Mouse (Mus musculus) embryo, embryonic 10.5 days (tissue): Measurements from ENCODE around the gene Clpb.
"Not testable (repeated sequence)": the region's sequence is repeated elsewhere in the genome, so short reads cannot be mapped to it uniquely, and the experiment has no call there.

ENCODE experiments used
- DNase-seq: peaks from one replicate; pipeline ENCODE4 v3.0.0-alpha.2; 2015; ENCODE audit warnings: low spot score

Gene Clpb

DNA sequence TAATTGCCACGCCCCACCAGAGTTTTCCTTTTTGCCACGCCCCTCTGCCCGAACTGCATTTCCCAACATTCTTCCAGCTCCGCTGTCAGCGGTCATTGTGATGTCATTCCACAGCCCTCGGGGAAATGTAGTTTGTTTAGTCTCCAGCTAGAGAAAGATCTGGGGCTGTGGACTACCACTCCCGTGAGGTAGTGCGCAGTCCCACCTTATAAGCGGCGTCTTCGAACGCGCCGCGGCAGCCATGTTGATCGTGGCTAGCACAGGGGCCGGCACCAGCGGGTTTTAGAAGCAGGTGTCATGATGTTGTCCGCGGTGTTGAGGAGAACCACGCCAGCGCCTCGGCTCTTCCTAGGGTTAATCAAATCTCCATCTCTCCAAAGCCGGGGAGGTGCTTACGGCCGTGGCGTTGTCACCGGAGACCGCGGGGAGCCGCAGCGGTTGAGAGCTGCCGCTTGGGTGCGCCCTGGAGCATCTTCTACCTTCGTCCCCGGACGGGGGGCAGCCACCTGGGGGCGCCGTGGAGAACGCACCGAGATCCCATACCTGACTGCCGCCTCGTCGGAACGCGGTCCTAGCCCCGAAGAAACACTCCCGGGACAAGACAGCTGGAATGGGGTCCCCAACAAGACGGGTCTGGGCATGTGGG lies at the start of gene Clpb:
Gene Clpb (plus strand): TSS at position 120 of the 646 bp plus-strand sequence.
- peak; percentile 98 for DNase-seq

DNA sequence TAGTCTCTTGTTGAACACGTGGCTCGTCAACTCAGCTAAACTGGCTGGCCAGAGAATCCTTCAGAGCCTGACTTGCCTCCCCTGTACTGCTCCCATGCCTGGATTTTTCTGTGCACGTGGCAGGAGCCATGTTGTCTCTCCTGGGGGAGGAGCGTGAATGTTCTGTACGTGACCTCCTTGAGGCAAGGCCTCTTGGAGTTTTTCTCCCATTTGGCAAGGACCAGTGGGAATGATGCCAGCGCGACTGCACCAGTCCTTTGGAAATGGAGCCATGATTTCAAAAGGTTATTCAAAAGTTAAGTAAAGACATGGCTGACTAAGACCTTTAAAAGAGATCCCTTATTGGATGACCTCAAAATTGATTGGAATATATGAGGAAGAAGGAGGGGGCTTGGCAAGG lies 48.0 kb upstream of the Clpb start:
- no peak for DNase-seq

DNA sequence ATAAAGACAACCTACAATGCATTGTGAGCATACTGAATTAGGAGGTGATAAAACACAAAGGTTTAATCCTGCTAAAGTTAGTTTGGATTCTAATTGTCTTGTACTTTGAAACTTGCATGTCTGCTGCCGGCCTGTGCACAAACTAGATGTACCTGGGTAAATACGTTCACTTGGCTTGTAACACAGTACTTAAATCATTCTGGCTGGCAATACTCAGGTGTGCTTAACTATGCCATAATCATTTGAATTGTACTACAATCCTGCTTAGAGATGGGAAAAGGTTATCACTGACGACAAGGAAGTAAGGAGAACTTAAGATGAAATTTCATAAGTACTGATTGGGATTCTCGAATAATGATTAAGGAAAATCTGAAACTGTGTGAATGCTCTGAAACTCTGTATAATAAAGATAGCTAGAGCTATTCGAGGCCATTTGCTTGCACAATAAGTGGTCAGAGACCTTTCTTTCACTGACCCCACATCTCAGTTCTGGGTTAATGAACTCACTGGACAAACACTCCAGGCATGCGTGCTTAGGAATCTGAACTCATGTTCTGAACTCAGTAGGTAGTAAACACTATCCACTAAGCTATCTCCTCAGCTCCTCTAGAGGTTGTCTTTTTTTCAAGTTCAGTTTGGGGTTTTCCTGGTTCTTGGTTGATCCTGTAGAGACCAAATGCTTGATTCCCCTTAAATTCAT lies 47.1 kb upstream of the Clpb start:
- no peak for DNase-seq

DNA sequence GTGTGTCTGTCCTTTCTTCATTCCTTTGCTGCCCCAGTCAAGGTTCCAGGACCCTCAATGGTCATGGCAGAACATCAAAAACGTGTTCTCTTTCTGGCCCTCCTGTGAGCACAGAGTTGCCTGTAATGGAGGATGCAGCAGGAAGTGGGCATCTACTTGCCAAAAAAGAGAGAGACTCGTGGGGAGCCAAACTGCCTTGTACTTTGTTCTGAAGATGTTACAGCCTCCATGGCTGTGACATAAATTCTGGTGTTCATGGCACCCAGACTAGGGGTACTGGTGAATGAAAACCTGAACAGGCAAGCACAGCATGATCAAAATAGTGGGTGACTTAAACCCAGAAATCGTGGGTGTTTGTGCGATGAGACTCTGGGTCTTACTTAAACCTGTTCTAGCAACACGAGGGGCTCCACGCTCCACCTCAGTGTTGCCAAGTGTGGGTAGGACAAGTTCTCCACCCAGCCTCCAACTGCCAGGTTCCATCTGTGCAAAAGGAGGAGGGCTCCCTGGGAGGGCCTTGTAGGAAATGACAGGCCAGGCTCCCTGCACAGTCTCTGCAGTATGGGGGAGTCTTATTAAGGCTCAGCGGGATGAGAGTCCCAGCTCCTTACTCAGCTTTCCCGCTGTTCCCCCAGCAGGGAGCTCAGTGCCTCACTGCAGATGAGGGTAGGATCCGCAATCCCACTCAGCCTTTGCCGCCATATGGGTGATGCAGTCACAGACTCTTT lies 45.8 kb upstream of the Clpb start:
- DNase-seq = no peak

DNA sequence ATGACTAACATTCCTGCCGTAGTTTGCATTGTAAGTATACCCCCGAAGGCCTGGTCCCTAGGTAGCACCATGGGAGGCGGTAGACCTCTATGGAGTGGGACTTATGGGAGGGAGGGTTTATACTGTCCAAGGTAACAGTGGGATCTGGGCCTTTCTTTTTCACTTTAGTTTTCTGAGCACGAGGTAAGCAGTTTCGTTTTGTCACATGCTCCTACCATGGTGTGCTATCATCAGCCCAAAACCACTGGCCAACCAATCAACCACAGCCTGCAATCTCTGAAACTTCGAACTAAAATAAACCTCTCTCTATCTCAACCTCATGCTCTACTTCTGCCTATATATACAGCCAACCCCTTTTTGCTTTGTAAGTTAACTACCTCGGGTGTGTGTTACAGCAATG lies 45.2 kb upstream of the Clpb start:
- no peak for DNase-seq

DNA sequence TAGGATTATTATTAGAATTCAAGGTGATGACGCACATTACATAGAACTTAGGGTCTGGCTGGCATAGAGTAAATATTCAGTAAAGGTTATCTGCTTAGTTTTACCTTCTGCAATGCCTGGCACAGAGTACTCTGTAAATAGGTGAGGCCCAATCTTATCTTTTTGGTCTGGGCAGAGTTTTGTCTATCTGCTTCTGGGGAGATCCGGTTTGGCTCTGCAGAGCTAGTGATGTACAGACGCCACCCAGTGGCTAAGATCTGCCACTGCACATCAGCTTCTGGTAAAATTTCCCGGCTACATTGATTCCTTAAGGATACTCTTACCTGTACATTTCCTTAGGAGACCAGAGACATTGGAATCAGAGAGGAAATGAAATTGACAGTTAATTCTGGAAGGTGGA lies 43.1 kb upstream of the Clpb start:
- DNase-seq = peak; percentile 79

DNA sequence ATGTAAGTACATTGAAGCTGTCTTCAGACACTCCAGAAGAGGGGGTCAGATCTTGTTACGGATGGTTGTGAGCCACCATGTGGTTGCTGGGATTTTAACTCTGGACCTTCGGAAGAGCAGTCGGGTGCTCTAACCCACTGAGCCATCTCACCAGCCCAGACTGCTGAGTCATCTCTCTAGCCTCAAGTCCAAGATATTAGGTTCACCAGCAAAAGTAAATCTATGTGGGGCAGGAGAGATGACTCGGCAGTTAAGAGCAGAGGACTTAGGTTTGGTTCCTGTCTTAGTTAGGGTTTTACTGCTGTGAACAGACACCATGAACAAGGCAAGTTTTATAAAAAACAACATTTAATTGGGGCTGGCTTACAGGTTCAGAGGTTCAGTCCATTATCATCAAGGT lies 41.6 kb upstream of the Clpb start:
- not testable (repeated sequence) for DNase-seq

DNA sequence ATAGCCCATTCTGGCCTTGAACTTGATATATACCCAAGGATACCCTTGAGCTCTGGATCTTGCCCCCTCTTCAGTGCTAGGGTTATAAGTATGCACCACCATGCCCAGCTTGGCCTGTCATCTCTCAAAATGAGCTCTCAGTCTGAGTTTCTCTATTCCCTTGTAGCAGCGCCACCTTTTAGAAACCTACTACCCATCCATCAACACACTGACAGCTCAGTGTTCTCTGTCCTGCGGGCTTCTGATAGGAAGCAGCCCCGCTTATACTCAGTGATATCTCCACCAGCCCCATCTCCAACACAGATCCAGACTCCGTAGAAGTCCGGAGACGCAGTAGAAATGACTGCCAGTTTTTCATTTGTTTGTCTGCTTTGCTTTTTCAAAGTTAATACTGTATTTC lies 39.1 kb upstream of the Clpb start:
- DNase-seq = no peak

DNA sequence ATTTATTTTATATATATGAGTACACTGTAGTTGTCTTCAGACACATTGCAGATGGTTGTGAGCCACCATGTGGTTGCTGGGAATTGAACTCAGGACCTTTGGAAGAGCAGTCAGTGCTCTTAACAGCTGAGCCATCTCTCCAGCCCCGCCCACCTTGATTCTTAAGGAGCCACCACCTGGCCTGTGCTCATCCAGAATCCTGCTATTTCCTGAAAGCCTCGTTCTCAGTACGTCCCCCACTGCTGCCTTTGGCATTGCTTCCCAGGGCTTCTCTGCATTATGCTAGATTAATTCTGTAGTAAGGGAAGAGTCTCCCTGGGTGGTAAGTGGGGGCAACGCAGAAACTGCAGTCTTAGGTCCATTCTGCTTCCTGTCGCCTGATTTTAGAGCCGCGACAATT lies 36.3 kb upstream of the Clpb start:
- not testable (repeated sequence) for DNase-seq

DNA sequence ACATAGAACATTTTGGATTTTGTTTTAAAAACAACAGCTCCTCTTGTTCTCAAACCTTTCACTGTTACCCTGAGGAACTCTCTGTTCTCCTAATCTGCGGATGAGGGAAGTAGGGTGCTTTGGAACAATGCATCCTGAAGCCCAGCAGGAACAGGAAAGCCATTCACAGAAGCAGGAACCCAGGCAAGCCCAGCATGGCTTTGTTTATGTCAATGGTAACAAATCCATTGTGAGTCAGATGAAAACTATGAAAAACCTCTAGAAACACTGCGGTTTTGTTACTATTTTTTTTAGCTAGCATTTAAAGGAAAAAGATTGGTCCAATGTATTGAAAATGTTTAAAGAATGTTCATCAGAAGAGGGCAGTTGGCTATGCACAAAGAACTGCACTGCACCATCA lies 35.0 kb upstream of the Clpb start:
- no peak for DNase-seq

DNA sequence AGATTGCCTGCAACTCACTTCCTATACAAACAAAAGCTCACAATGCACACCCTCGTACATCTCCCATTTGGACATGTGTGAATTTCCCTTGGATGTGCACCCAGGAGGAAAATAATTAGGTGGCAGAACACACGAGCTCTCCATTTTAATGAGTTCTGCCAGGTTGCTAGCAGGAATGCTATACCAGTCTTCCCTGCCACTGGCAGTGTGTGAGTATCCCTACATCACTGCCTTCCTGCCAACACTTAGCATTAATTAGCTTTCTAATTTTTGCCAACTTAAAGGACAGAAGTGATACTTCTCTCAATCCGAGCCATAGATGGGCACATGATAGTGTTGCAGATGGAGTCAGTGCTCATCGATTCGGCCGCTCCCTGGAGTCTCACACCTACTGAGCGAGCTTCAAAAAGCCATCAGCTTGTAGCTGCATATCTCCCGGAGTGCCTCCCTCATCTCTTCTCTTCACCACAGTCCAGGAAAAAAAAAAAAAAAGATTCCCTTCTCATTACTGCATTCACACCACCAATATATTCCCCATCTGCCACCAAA lies 29.7 kb upstream of the Clpb start:
- no peak for DNase-seq

DNA sequence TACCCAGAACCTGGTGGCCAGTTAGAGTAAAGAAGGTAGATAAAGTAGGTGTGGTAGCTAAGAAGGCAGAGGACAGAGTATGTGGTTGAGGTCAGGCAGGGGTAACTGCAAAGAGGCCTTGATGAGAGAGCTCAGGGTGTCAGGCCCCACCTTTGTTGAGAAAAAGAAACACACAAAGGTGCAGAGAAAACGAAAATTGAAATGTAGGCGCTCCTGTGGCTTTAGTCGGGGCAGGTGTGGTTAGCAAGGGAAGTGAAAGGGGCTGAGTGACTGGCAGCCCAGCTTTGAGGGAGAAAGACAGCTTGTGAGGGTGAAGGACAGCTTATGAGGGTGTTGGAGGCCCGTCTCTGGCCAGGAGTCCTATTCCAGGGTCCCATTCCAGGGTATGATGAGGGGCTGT lies 28.9 kb upstream of the Clpb start:
- DNase-seq = no peak

DNA sequence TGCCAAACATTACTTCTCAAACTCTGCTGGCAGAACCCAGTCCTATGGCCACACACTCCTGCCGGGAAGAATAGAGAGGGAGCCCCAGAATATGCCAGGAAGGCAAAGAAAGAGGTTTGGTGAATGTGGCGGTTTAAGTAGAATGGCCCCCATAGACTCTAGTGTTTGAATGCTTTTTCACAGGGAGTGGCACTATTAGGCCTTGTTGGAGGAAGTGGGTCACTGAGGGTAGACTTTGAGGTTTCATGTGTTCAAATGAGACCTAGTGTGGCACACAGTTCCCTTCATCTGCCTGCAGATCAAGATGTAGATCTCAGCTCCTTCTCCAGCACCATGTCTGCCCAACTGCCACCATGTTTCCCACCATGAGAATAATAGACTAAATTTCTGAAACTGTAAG lies 27.4 kb upstream of the Clpb start:
- DNase-seq = no peak

DNA sequence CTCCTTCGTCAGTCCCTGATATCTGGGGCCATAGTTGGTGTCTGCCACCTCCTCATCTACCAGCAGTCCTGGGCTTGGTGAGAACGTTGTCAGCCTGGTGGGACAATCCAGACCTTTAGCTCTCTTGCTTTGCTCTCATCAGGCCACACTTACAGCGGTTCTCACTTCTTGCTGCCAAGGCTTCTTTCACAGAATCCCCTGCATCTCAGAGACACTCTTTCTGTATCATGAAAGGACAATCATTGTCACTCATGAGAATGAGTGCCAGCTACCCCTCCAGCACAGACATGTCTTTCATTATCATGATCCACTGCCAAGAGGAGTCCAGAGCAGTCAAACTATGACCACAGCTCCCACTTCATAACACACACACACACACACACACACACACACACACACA lies 19.6 kb upstream of the Clpb start:
- DNase-seq = no peak

DNA sequence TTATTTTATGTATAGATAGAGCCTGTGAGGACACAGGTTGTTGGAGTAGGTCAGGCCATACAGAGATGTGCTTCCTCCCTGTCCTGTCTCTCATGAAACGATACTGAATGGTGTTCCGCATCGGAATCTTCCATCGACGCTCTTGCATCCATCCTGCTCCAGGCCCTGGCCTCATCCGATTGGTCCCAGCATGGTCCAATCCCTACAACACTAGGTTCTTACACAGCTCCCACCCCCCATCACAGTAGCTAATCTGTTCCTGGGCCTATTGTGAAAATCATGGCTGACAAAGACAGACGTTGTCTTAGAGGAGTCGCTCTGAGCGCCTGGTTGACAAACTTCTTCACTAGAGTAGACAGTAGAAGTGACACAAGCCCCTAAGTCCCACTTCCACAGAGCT lies 13.7 kb upstream of the Clpb start:
- no peak for DNase-seq

DNA sequence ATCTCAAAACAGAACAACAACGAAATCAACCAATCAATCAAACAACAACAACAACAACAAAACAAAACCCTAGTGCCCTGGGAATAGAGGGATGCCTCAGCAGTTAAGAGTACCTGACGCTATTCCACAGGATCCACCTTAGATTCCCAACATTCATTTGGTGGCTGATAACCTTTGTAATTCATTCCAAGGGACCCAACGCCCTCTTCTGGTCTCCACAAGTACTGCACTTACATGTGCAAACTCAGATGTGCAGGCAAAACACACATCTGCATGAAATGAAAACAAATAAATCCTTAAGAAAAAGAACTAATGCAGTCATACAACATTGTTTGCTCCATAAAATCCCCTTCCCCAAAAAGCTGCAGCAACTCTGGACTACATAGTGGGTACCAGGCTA lies 12.9 kb upstream of the Clpb start:
- DNase-seq = peak; percentile 67

DNA sequence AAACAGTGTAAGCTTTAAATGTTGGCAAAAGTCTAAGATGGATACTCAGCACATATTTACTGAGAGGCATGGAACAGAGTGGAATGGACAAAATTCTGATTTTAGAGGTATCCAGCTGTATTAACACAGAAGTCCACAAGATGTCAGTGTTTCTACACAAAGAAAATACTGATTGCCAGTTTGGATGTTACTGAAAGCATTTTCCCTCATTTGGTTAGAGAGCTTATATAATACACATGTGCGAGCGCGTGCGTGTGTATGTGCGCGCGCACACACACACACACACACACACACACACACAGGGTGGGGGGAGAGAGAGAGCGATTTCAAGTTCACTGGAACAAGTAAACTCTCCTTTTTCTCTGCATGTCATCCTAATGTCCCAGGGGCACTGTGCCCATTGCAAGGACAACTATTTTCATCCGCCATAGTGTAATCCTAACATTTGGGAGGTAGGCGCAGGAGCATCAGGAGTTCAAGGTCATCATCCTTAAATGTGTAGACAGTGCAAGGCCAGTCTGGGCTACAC lies 9.7 kb upstream of the Clpb start:
- DNase-seq = peak; percentile 68

DNA sequence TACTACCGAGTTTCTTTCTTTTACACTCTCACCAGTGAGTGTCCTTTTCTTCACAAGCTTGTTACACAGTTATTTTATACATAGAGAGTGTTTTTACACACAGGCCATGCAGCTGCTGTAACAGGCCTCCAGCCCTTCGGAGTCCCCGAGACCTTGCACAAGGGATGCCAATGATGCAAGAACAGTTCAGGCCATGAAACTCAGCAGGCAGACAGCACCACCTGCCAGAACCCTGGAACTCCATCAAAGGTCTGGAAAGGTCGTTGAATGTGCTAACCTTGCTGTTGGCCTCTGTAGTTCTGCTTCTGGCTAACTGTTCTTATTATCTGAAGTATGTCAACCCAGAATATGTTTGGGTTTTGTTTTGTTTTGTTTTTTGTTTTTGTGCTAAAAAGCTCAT lies 8.5 kb upstream of the Clpb start:
- DNase-seq = no peak

DNA sequence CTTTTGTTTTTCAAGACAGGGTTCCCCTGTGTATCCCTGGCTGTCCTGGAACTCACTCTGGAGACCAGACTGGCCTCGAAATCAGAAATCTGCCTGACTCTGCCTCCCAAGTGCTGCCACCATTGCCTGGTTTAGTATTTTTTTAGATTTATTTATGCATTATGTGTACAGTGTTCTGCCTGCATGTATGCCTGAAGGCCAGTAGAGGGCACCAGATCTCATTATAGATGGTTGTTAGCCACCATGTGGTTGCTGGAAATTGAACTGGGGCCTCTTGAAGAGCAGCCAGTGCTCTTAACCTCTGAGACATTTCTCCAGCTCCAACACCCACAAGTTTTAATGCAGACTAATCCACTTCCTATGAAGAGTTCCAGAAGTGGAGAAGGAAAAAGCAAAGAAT lies 1.4 kb upstream of the Clpb start:
- DNase-seq = no peak

DNA sequence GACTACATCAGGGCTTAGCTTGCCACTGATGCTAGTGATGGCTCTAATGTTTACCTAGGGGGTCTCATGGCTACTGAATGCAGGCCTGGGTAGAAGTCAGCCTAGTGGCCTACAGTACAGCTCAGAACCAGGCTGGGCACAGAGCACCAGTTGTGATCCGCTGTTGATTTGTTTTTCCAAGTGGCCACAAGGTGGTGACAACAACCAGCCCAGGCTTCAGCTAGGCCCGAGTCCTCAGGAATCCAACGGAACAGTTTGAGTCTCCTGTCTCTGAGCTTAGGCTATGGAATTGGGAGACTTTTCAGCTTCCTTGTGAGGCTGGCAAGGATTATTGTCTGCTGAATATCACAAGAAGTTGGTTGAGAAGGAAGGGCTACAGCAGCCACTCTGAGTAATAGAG lies 3.1 kb downstream of the Clpb start:
- peak; percentile 77 for DNase-seq

DNA sequence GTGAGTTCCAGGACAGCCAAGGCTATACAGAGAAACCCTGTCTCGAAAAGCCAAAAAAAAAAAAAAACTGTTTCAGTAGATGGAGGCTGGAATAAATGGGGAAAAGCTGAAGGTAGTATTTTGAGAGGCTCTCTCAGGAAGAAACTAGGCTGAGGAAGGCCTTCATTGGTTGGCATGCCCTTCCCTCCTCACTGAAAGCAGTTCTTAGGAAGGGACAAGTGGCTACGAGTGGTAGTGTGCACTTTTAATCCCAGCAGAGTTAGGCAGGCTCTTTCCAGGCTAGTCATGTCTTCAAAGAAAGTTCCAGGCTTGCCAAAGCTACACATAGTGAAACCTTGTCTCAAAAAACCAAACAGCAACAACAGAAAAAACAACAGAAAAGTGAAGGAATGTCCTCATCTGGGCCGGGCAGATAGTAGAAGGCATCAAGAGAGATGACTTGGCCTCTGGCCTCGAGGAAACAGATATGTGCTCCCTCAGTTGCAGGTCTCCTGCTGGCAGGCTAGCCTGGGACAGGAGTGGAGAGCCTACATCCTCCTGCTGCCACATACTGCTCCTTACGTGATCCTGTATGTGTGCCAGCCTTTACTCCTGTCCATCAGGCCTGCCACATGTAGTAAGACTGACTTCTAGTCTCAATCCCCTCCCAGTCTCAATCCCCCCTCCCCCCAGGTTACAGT lies 8.3 kb downstream of the Clpb start:
- no peak for DNase-seq

DNA sequence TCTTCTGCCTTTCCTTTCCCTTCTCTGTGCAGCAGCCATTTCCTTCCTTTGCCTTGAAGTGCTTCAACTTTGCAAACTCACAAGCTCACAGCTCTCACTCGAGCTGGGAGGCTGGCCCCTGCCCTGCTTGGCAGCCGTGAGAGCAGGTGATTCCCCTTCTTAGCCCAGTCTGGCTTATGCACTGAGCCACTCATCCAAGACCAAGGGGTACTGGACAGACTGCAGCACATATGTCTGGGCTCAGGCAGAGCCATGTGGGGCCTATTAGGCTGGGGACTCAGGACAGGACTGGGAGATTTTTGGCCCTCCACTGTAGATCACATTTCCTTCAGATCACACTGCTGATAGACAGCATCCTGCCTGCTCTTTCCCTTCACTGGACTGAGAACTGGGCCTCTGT lies 10.1 kb downstream of the Clpb start:
- no peak for DNase-seq
